Mouse (Mus musculus): ENCODE measurements around the gene Ss18l1.

DNA sequence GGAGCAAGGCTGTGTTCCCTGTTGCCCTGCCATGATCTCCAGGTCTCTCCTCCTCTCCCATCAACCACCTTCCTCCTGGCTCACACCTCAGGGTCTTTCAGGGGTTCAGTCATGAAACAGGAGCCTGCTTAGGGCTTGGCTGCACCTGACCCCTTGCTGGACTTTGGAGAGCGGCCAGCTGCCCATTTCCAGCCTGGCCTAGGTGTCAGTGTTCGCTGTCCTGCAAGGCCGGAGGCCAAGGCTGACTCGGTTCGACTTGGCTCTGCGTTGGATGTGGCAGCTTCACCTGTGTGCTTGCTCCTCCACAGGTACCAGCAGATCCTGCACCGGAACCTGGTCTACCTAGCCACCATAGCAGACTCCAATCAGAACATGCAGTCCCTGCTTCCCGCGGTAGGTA lies 10.7 kb downstream of the Ss18l1 start:
- TF ChIP-seq POLR2A (IDR thresholded peaks at IDR 0.05; ENCODE audit: insufficient read length, low read depth) (no peak), MYOD1 (IDR thresholded peaks at IDR 0.05; ENCODE audit: control insufficient read depth in 1 of 3, insufficient read length in 2 of 3, low read depth in 2 of 3) (no peak), MAX (IDR thresholded peaks at IDR 0.05; ENCODE audit: low read depth) (no peak), REST (IDR thresholded peaks at IDR 0.05; ENCODE audit: insufficient read depth, insufficient read length) (no peak), E2F4 (IDR thresholded peaks at IDR 0.05; ENCODE audit: insufficient read depth) (no peak), USF1 (IDR thresholded peaks at IDR 0.05; ENCODE audit: low read depth) (no peak), POLR2AphosphoS2 (IDR thresholded peaks at IDR 0.05; ENCODE audit: insufficient read length, low read depth) (no peak), TCF3 (IDR thresholded peaks at IDR 0.05; ENCODE audit: insufficient read length, low read depth) (no peak), TCF12 (IDR thresholded peaks at IDR 0.05; ENCODE audit: insufficient read depth, poor library complexity, severe bottlenecking) (no peak), CEBPB (IDR thresholded peaks at IDR 0.05; ENCODE audit: insufficient read depth, poor library complexity, severe bottlenecking) (no peak), SRF (IDR thresholded peaks at IDR 0.05; ENCODE audit: control insufficient read depth, insufficient read length, low read depth) (no peak), MYOG (IDR thresholded peaks at IDR 0.05; ENCODE audit: control insufficient read depth in 1 of 3, insufficient read depth in 1 of 3, insufficient read length in 2 of 3, low read depth in 2 of 3) (no peak)

Measured in myocyte (in vitro differentiated cells).